Mouse (Mus musculus) inflammation-experienced regulatory T-cells, adult 16 weeks (primary cell): ENCODE measurements around the gene Rundc3a. TPM values are rescaled to one million over a fixed set of nuclear protein-coding genes. Genes with fewer than 3 reads are reported as not detected.

Source experiments
- polyA plus RNA-seq: library from polyadenylated mRNA; unstranded; fragments of 100-300 nt; shearing (Covaris generic); gene quantifications from one replicate; pipeline ENCODE4 v1.2.1, GENCODE M21; 2017

Gene Rundc3a
- 34.1 TPM for polyA plus RNA-seq

GRCm38 (mm10) chr11:102393238-102393634 is at the start of gene Rundc3a:
Gene Rundc3a (plus strand): TSS chr11:102393403.

DNA sequence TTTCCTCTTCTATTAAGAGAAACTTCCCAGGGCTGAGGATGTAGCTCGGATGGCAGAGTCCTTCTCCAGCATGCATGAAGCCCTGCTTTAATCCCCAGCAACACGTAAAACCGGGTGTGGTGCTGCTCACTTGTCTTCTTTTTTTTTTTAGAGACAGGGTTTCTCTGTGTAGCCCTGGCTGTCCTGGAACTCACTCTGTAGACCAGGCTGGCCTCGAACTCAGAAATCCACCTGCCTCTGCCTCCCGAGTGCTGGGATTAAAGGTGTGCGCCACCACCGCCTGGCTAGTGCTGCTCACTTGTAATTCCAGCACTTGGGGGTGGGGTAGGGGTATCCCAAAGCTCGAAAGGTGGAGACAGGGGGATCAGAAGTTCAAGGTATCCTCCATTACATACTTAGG is 27.1 kb upstream of the Rundc3a start, which contains the start of gene Slc4a1:
Slc4a1 (minus strand) TSS at position 101 of the 400 bp plus-strand sequence.

GRCm38 (mm10) chr11:102407834-102408215 is 14.6 kb downstream of the Rundc3a start, which contains the start of gene Slc25a39:
Gene Slc25a39 (minus strand): TSS chr11:102407946.

GRCm38 (mm10) chr11:102430121-102431017 is 37.2 kb downstream of the Rundc3a start, which contains the start of gene Grn:
Gene Grn (plus strand): TSS chr11:102430315.

GRCm38 (mm10) chr11:102447497-102447896 is 54.3 kb downstream of the Rundc3a start, which contains the start of gene Fam171a2:
Gene Fam171a2 (minus strand): TSS chr11:102447682.

Other genes with a start within 250 kb of the Rundc3a start
- gene Nags, start 247.9 kb upstream of the Rundc3a start, polyA plus RNA-seq: not detected
- gene Tmem101, start 237.0 kb upstream of the Rundc3a start, polyA plus RNA-seq: 18.5 TPM
- gene Lsm12, start 208.1 kb upstream of the Rundc3a start, polyA plus RNA-seq: 56.8 TPM
- gene G6pc3, start 203.8 kb upstream of the Rundc3a start, polyA plus RNA-seq: 50.3 TPM
- gene Hdac5, start 163.2 kb upstream of the Rundc3a start, polyA plus RNA-seq: 20.1 TPM
- 1.9 TPM for gene BC030867, start 144.5 kb upstream of the Rundc3a start, polyA plus RNA-seq
- not detected for gene Asb16, start 124.7 kb upstream of the Rundc3a start, polyA plus RNA-seq
- gene Tmub2, start 108.5 kb upstream of the Rundc3a start, polyA plus RNA-seq: 69.7 TPM
- 8.1 TPM for gene Atxn7l3, start 96.8 kb upstream of the Rundc3a start, polyA plus RNA-seq
- 112 TPM for gene Ubtf, start 73.7 kb upstream of the Rundc3a start, polyA plus RNA-seq
- gene Slc4a1, start 27.2 kb upstream of the Rundc3a start, polyA plus RNA-seq: 1.8 TPM
- 50.6 TPM for gene Slc25a39, start 14.5 kb downstream of the Rundc3a start, polyA plus RNA-seq
- gene Grn, start 36.9 kb downstream of the Rundc3a start, polyA plus RNA-seq: 85.2 TPM
- gene Fam171a2, start 54.3 kb downstream of the Rundc3a start, polyA plus RNA-seq: not detected
- 1.7 TPM for gene Itga2b, start 76.7 kb downstream of the Rundc3a start, polyA plus RNA-seq
- 77.4 TPM for gene Gpatch8, start 163.0 kb downstream of the Rundc3a start, polyA plus RNA-seq
- gene Gm11627, start 186.1 kb downstream of the Rundc3a start, polyA plus RNA-seq: not detected
- not detected for gene Fzd2, start 211.0 kb downstream of the Rundc3a start, polyA plus RNA-seq